Mouse (Mus musculus) left cerebral cortex, adult 18-20 months (tissue): ENCODE data around the gene Krtap19-3. TPM values are rescaled to one million over a fixed set of nuclear protein-coding genes. Genes with fewer than 3 reads are reported as not detected.

Experiments used
- DNase-seq, 2 experiments: peaks; one replicate each; pipeline ENCODE4 v3.0.0; 2021 to 2022; ENCODE audit warnings: low spot score in 2 of 2, mixed read lengths in 1 of 2
- long read RNA-seq, 2 experiments: library from polyadenylated mRNA; stranded (forward); transcript quantifications; one replicate each; pipeline ENCODE4 v2.0.0; 2021
- total RNA-seq, 2 experiments: library from RNA; stranded (reverse); gene quantifications; 2 replicates each; pipeline ENCODE4 v1.2.3; 2021

Krtap19-3 gene
- total RNA-seq: not detected
- long read RNA-seq, experiment 1: 0 reads
- long read RNA-seq, experiment 2: 0 reads

- DNase-seq: no peak
These were observed at the start of gene Krtap19-3 for GRCm38 (mm10) chr16:88877938-88878337. Gene Krtap19-3, minus strand, starts transcription at chr16:88878038.

GRCm38 (mm10) chr16:88896357-88896756 lies 18.5 kb upstream of the Krtap19-3 start, which contains the start of gene Krtap19-5:
Gene Krtap19-5, minus strand, starts transcription at chr16:88896457.
- DNase-seq: no peak

- no peak for DNase-seq
These were observed 9.0 kb upstream of the Krtap19-3 start for GRCm38 (mm10) chr16:88886870-88887269.

- DNase-seq: no peak
These were observed 7.2 kb upstream of the Krtap19-3 start, which contains the start of gene Krtap19-4 for GRCm38 (mm10) chr16:88884989-88885388. Gene Krtap19-4, minus strand, starts transcription at chr16:88885089.

GRCm38 (mm10) chr16:88874169-88874568 lies 3.7 kb downstream of the Krtap19-3 start, which contains the start of gene Krtap19-2:
Gene Krtap19-2, minus strand, starts transcription at chr16:88874269.
- DNase-seq: no peak

- DNase-seq: no peak
These were observed 8.5 kb downstream of the Krtap19-3 start, which contains the start of gene Krtap19-1 for GRCm38 (mm10) chr16:88869311-88869710. Gene Krtap19-1, minus strand, starts transcription at chr16:88869411.

GRCm38 (mm10) chr16:88864887-88865407 lies 12.9 kb downstream of the Krtap19-3 start:
- DNase-seq: no peak

GRCm38 (mm10) chr16:88851450-88851849 lies 26.4 kb downstream of the Krtap19-3 start:
- DNase-seq: no peak

GRCm38 (mm10) chr16:88848558-88848957 lies 29.3 kb downstream of the Krtap19-3 start:
- no peak for DNase-seq

- no peak for DNase-seq
These were observed 30.5 kb downstream of the Krtap19-3 start for GRCm38 (mm10) chr16:88847363-88847762.

Other genes starting within 250 kb of the Krtap19-3 start
- gene Krtap26-1, start 230.2 kb downstream of the Krtap19-3 start, total RNA-seq: not detected
- not detected for gene Krtap27-1, start 206.4 kb downstream of the Krtap19-3 start, total RNA-seq
- gene 2310061N02Rik, start 170.1 kb downstream of the Krtap19-3 start, total RNA-seq: not detected
- gene Krtap13-1, start 149.2 kb downstream of the Krtap19-3 start, total RNA-seq: not detected
- gene Krtap13, start 126.4 kb downstream of the Krtap19-3 start, total RNA-seq: not detected
- gene 2310034C09Rik, start 119.2 kb downstream of the Krtap19-3 start, total RNA-seq: not detected
- not detected for gene 2310057N15Rik, start 103.8 kb downstream of the Krtap19-3 start, total RNA-seq
- gene Gm5965, start 100.1 kb downstream of the Krtap19-3 start, total RNA-seq: not detected
- not detected for gene Gm20741, start 65.8 kb downstream of the Krtap19-3 start, total RNA-seq
- not detected for gene Krtap15, start 57.8 kb downstream of the Krtap19-3 start, total RNA-seq
- not detected for gene Krtap14, start 51.9 kb downstream of the Krtap19-3 start, total RNA-seq
- not detected for gene Krtap19-1, start 8.6 kb downstream of the Krtap19-3 start, total RNA-seq
- gene Krtap19-2, start 3.8 kb downstream of the Krtap19-3 start, total RNA-seq: not detected
- gene Krtap19-4, start 7.1 kb upstream of the Krtap19-3 start, total RNA-seq: not detected
- not detected for gene Krtap19-5, start 18.4 kb upstream of the Krtap19-3 start, total RNA-seq
- gene Krtap19-9b, start 54.2 kb upstream of the Krtap19-3 start, total RNA-seq: not detected
- not detected for gene Krtap16-3, start 84.8 kb upstream of the Krtap19-3 start, total RNA-seq
- gene Krtap22-2, start 132.7 kb upstream of the Krtap19-3 start, total RNA-seq: not detected
- gene Gm10229, start 137.2 kb upstream of the Krtap19-3 start, total RNA-seq: not detected
- not detected for gene Krtap6-1, start 153.7 kb upstream of the Krtap19-3 start, total RNA-seq
- gene Gm10228, start 163.4 kb upstream of the Krtap19-3 start, total RNA-seq: not detected
- gene Krtap6-5, start 169.8 kb upstream of the Krtap19-3 start, total RNA-seq: not detected
- not detected for gene 1110025L11Rik, start 186.0 kb upstream of the Krtap19-3 start, total RNA-seq
- not detected for gene Krtap6-3, start 206.0 kb upstream of the Krtap19-3 start, total RNA-seq